Mouse (Mus musculus): ENCODE measurements around the gene Gldn.

Gldn gene

DNA sequence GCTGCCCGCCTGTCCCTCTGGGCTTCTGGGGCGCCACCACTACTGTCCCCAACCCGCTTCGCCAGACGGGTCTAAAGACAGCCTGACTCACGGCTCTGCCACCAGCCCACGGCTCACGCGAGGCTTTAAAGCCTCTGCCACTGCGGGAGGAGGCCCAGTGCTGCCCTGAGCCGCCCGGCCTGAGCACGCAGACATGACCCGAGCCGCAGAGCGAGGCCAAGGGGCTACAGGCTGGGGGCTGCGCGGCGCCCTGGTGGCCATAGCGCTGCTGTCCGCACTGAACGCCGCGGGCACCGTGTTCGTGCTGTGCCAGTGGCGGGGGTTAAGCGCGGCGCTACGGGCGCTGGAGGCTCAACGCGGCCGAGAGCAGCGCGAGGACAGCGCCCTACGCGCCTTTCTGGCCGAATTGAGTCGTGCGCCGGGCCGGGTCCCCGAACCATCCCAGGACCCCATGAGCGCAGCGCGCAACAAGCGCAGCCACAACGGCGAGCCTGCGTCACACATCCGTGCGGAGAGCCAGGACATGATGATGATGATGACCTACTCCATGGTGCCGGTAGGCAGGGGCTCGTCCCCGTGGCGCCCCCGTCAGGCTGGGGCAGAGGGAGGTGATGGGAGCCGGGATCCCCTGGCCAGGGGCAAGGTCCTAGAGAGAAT is at the start of gene Gldn:
Gene Gldn (plus strand): TSS at position 156 of the 657 bp plus-strand sequence.
- TF ChIP-seq NANOG (IDR thresholded peaks at IDR 0.05; ENCODE audit: borderline replicate concordance, low read length) (no peak), CTCF (conservative IDR thresholded peaks at IDR 0.05; ENCODE audit: low read length) (peak; percentile 9; the same call in 1 of the 2 replicates), POU5F1 (IDR thresholded peaks at IDR 0.05; ENCODE audit: borderline replicate concordance, low read length) (no peak)

DNA sequence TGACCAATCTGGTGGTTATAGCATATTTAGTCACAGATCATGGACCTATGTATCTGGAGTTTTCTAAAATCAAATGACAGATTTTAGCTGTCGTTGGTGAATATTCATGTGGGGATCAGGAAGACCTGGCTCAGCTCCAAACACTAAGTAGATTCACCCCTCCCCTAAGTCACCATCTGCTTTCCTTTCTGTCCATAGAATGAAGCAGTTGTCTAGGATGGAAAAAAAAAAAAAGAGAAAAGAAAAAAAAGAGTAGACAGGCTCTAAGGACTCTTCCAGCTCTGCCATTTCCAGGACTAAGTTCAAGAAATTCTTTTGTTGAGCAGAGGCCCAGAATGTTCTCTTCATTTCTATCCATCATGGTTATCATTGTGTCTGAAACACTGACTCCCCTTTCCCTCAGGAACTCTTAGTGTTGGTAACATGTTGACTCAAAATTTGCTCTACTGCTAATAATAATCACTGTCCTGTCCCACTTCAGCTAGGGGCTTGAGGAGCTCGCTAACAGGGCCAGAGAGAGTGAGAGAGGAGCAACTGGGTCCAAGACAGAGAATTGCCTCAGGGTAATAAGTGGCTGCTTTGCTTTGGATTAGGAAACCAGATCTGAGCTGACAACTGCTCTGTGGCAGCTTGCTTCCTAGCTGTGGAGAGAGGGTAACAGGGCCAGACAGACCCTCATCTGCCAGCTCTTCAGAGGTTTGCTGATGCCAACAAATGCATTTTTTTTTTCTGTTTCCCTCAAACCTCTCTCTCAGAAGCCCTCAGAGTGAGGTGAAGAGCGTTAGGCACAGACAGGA is 41.2 kb upstream of the Gldn start:
- Histone ChIP-seq H3K27me3 (ENCODE audit: insufficient read depth, low read length) (peaks cover 8% of the 10 kb centered on the region), H3K9me3 (ENCODE audit: low read length) (no peaks in the 10 kb centered on the region), H3K4me3 (replicated peaks; ENCODE audit: low read length) (no peak overlapping the region), H3K36me3 (ENCODE audit: insufficient read depth, low read length) (no peaks in the 10 kb centered on the region), H3K4me1 (replicated peaks; ENCODE audit: low read depth, low read length) (no peaks in the 10 kb centered on the region)
- TF ChIP-seq NANOG (IDR thresholded peaks at IDR 0.05; ENCODE audit: borderline replicate concordance, low read length) (no peak), POU5F1 (IDR thresholded peaks at IDR 0.05; ENCODE audit: borderline replicate concordance, low read length) (no peak), CTCF (conservative IDR thresholded peaks at IDR 0.05; ENCODE audit: low read length) (no peak)

More for the DNA sequence above, at the start of gene Gldn:
- Histone ChIP-seq H3K4me3 (replicated peaks; ENCODE audit: low read length) (peak within 1 kb of the TSS; percentile 80), H3K36me3 (ENCODE audit: insufficient read depth, low read length) (no peaks in the 10 kb centered on the region), H3K9me3 (ENCODE audit: low read length) (no peaks in the 10 kb centered on the region), H3K4me1 (replicated peaks; ENCODE audit: low read depth, low read length) (peaks cover 8% of the 10 kb centered on the region; the same call in 1 of the 2 replicates), H3K27me3 (ENCODE audit: insufficient read depth, low read length) (peaks cover 44% of the 10 kb centered on the region)

DNA sequence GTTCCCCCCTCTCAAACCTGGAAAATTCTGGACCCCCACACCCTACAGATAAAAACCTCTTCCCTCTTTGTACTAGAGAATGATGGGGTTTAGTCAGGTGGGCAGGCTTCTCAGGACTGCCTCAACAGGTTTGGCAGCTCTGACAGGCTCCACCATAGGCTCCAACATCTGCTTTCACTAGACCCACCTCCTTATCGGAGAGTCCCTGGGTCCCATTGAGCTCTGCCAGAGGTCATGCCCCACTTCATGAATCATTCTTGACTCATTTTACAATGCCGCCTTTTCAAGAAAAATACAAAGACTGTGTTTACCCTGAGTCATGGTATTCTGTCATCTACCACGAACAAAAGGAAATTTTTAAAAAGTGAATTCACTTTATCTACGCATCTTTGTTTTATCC is 21.5 kb upstream of the Gldn start:
- no peak overlapping the region for H3K4me3 ChIP-seq (replicated peaks; ENCODE audit: low read length)
- no peaks in the 10 kb centered on the region for H3K36me3 ChIP-seq (ENCODE audit: insufficient read depth, low read length)
- no peaks in the 10 kb centered on the region for H3K9me3 ChIP-seq (ENCODE audit: low read length)
- no peak for TF ChIP-seq NANOG (IDR thresholded peaks at IDR 0.05; ENCODE audit: borderline replicate concordance, low read length)
- no peaks in the 10 kb centered on the region for H3K27me3 ChIP-seq (ENCODE audit: insufficient read depth, low read length)
- H3K4me1 ChIP-seq (replicated peaks; ENCODE audit: low read depth, low read length) = no peaks in the 10 kb centered on the region

- TF ChIP-seq POU5F1 (IDR thresholded peaks at IDR 0.05; ENCODE audit: borderline replicate concordance, low read length) = no peak
- TF ChIP-seq NANOG (IDR thresholded peaks at IDR 0.05; ENCODE audit: borderline replicate concordance, low read length) = no peak
- TF ChIP-seq CTCF (conservative IDR thresholded peaks at IDR 0.05; ENCODE audit: low read length) = no peak
- Histone ChIP-seq H3K9me3 (ENCODE audit: low read length) (no peaks in the 10 kb centered on the region), H3K4me1 (replicated peaks; ENCODE audit: low read depth, low read length) (no peaks in the 10 kb centered on the region), H3K27me3 (ENCODE audit: insufficient read depth, low read length) (no peaks in the 10 kb centered on the region), H3K36me3 (ENCODE audit: insufficient read depth, low read length) (no peaks in the 10 kb centered on the region), H3K4me3 (replicated peaks; ENCODE audit: low read length) (no peak within 1 kb of the TSS)
These were observed 18.3 kb upstream of the Gldn start, which contains the start of gene Cyp19a1 for GRCm38 (mm10) chr9:54268010-54268409. TSS of gene Cyp19a1 (minus strand) at chr9:54268110.

- H3K4me1 ChIP-seq (replicated peaks; ENCODE audit: low read depth, low read length) = no peaks in the 10 kb centered on the region
- H3K9me3 ChIP-seq (ENCODE audit: low read length) = no peaks in the 10 kb centered on the region
- H3K36me3 ChIP-seq (ENCODE audit: insufficient read depth, low read length) = no peaks in the 10 kb centered on the region
- TF ChIP-seq CTCF (conservative IDR thresholded peaks at IDR 0.05; ENCODE audit: low read length) (no peak), NANOG (IDR thresholded peaks at IDR 0.05; ENCODE audit: borderline replicate concordance, low read length) (no peak), POU5F1 (IDR thresholded peaks at IDR 0.05; ENCODE audit: borderline replicate concordance, low read length) (no peak)
- no peak overlapping the region for H3K4me3 ChIP-seq (replicated peaks; ENCODE audit: low read length)
- no peaks in the 10 kb centered on the region for H3K27me3 ChIP-seq (ENCODE audit: insufficient read depth, low read length)
These were observed 16.3 kb upstream of the Gldn start for GRCm38 (mm10) chr9:54269987-54270386.

DNA sequence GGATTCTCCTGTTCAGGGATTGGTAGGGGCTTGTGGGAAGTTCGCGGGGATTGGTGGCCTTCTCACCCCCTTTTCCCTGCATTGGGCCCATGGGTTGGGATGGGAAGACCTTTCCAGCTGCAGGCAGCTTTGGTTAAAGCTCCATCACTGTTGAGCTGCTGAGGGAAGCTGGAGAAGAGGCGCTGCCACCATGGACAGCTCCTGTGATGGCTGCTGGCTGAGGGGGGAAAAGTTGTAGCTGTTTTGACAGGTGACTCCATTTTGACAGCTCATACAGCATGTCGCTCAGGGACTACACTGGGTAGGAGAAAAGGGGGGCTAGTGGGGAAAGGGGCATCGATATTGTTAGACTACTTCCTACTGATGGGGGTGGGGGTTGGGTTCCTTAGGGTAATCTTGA is 15.4 kb upstream of the Gldn start:
- no peaks in the 10 kb centered on the region for H3K36me3 ChIP-seq (ENCODE audit: insufficient read depth, low read length)
- H3K4me1 ChIP-seq (replicated peaks; ENCODE audit: low read depth, low read length) = no peaks in the 10 kb centered on the region
- H3K27me3 ChIP-seq (ENCODE audit: insufficient read depth, low read length) = no peaks in the 10 kb centered on the region
- no peaks in the 10 kb centered on the region for H3K9me3 ChIP-seq (ENCODE audit: low read length)
- TF ChIP-seq CTCF (conservative IDR thresholded peaks at IDR 0.05; ENCODE audit: low read length) = no peak
- TF ChIP-seq NANOG (IDR thresholded peaks at IDR 0.05; ENCODE audit: borderline replicate concordance, low read length) = no peak
- TF ChIP-seq POU5F1 (IDR thresholded peaks at IDR 0.05; ENCODE audit: borderline replicate concordance, low read length) = no peak
- no peak overlapping the region for H3K4me3 ChIP-seq (replicated peaks; ENCODE audit: low read length)

GRCm38 (mm10) chr9:54275283-54275682 is 11.0 kb upstream of the Gldn start:
- H3K4me1 ChIP-seq (replicated peaks; ENCODE audit: low read depth, low read length) = no peaks in the 10 kb centered on the region
- H3K4me3 ChIP-seq (replicated peaks; ENCODE audit: low read length) = no peak overlapping the region
- H3K9me3 ChIP-seq (ENCODE audit: low read length) = no peaks in the 10 kb centered on the region
- peaks cover 5% of the 10 kb centered on the region for H3K27me3 ChIP-seq (ENCODE audit: insufficient read depth, low read length)
- TF ChIP-seq CTCF (conservative IDR thresholded peaks at IDR 0.05; ENCODE audit: low read length) (no peak), POU5F1 (IDR thresholded peaks at IDR 0.05; ENCODE audit: borderline replicate concordance, low read length) (no peak), NANOG (IDR thresholded peaks at IDR 0.05; ENCODE audit: borderline replicate concordance, low read length) (no peak)
- H3K36me3 ChIP-seq (ENCODE audit: insufficient read depth, low read length) = no peaks in the 10 kb centered on the region

GRCm38 (mm10) chr9:54279046-54279589 is 7.2 kb upstream of the Gldn start:
- Histone ChIP-seq H3K4me1 (replicated peaks; ENCODE audit: low read depth, low read length) (no peaks in the 10 kb centered on the region), H3K27me3 (ENCODE audit: insufficient read depth, low read length) (peaks cover 11% of the 10 kb centered on the region), H3K9me3 (ENCODE audit: low read length) (no peaks in the 10 kb centered on the region), H3K4me3 (replicated peaks; ENCODE audit: low read length) (no peak overlapping the region), H3K36me3 (ENCODE audit: insufficient read depth, low read length) (no peaks in the 10 kb centered on the region)
- TF ChIP-seq POU5F1 (IDR thresholded peaks at IDR 0.05; ENCODE audit: borderline replicate concordance, low read length) = no peak
- TF ChIP-seq CTCF (conservative IDR thresholded peaks at IDR 0.05; ENCODE audit: low read length) = no peak
